Mouse (Mus musculus) monocyte, adult 59 days (primary cell): Measurements from ENCODE around the gene Cep131. TPM values are rescaled to one million over a fixed set of nuclear protein-coding genes. Genes with fewer than 3 reads are reported as not detected.

ENCODE experiments used
- total RNA-seq, 2 experiments: library from RNA; stranded (reverse); gene quantifications; one replicate each; pipeline ENCODE4 v1.2.4; 2023

Cep131 gene
- total RNA-seq: 10 to 100 TPM in 1 of 2 experiments, 1 to 10 TPM in 1; 8.8 to 12.5 TPM

GRCm38 (mm10) chr11:120086702-120087152 is at the start of gene Cep131:
Gene Cep131, minus strand, starts transcription at chr11:120086827.

GRCm38 (mm10) chr11:120098588-120099511 is 12.2 kb upstream of the Cep131 start, which contains the start of the genes Tepsin and Ndufaf8:
Gene Tepsin, minus strand, starts transcription at chr11:120098731.
Gene Ndufaf8, plus strand, starts transcription at chr11:120098928.

GRCm38 (mm10) chr11:120046553-120047191 is 40.0 kb downstream of the Cep131 start, which contains the start of gene Aatk:
Gene Aatk, minus strand, starts transcription at chr11:120047167.

Other genes starting within 250 kb of the Cep131 start
- 10 to 100 TPM; 31.8 to 34.3 TPM for gene Chmp6, start 173.4 kb downstream of the Cep131 start, total RNA-seq
- gene Baiap2, start 144.1 kb downstream of the Cep131 start, total RNA-seq: 10 to 100 TPM; 19.8 to 24.5 TPM
- gene Aatk, start 39.7 kb downstream of the Cep131 start, total RNA-seq: 10 to 100 TPM; 15.1 to 21.4 TPM
- 10 to 100 TPM; 15.8 to 17.8 TPM for gene Tepsin, start 11.9 kb upstream of the Cep131 start, total RNA-seq
- 10 to 100 TPM; 26.6 to 27.0 TPM for gene Ndufaf8, start 12.1 kb upstream of the Cep131 start, total RNA-seq
- gene Slc38a10, start 64.5 kb upstream of the Cep131 start, total RNA-seq: 100 to 1,000 TPM; 102 to 104 TPM
- gene Bahcc1, start 146.1 kb upstream of the Cep131 start, total RNA-seq: 1 to 10 TPM; 7.5 to 7.6 TPM